Comparison of ENCODE assay signal across 18 mouse cellular contexts in genomic region chr2:59242117-59242516, GRCm38 (mm10).
DNase-seq lines count a peak whose midpoint lies in the region; ATAC-seq lines count a peak whose summit lies in the region.
"Had no signal": no experiment of that assay in that cellular context is flagged by ENCODE, and none has a peak within 500 bp of the region (broad histone marks: within the 10 kb centered on the region; RNA-seq: fewer than 3 reads in every experiment).

No protein-coding gene starts in this region.

- H3K27ac ChIP-seq in forebrain, embryonic 16.5 days (ENCODE audit: low read length), result no peak overlapping the region
- no peak overlapping the region for H3K27ac ChIP-seq in forebrain, embryonic 11.5 days (ENCODE audit: low read depth, low read length)
- H3K27ac ChIP-seq in hindbrain, embryonic 15.5 days (replicated peaks), result peak overlapping the region; percentile 42
- no peak overlapping the region for H3K27ac ChIP-seq in hindbrain, embryonic 11.5 days (ENCODE audit: low read depth, low read length)
- 0 out of 2 replicates have a peak overlapping the region, but pooled peaks have one; percentile 28 for H3K27ac ChIP-seq in neural tube, embryonic 13.5 days (replicated peaks)
- H3K27ac ChIP-seq: embryonic facial prominence, embryonic 12.5 days had no signal

- 86% methylated on average over 10 of the region's 10 CpGs for WGBS in forebrain, embryonic 16.5 days
- 88% methylated on average over 10 of the region's 10 CpGs for WGBS in forebrain, embryonic 11.5 days
- 80% methylated on average over 10 of the region's 10 CpGs for WGBS in hindbrain, embryonic 15.5 days
- 92% methylated on average over 10 of the region's 10 CpGs for WGBS in hindbrain, embryonic 11.5 days
- 86% methylated on average over 10 of the region's 10 CpGs for WGBS in neural tube, embryonic 13.5 days

- H3K36me3 ChIP-seq in forebrain, embryonic 16.5 days (ENCODE audit: control insufficient read depth, insufficient read depth), result no peaks in the 10 kb centered on the region
- no peaks in the 10 kb centered on the region for H3K36me3 ChIP-seq in forebrain, embryonic 11.5 days (ENCODE audit: control insufficient read depth, insufficient read depth, low read length)
- H3K36me3 ChIP-seq in hindbrain, embryonic 15.5 days, result no peaks in the 10 kb centered on the region
- H3K36me3 ChIP-seq in hindbrain, embryonic 11.5 days (ENCODE audit: control insufficient read depth, insufficient read depth, low read length), result no peaks in the 10 kb centered on the region
- H3K36me3 ChIP-seq in neural tube, embryonic 13.5 days, result 0 out of 2 replicates have a peak, but pooled peaks cover 3% of the 10 kb centered on the region

- no peaks in the 10 kb centered on the region for H3K4me1 ChIP-seq in forebrain, embryonic 16.5 days (replicated peaks; ENCODE audit: control insufficient read depth, insufficient read depth, low read length)
- no peaks in the 10 kb centered on the region for H3K4me1 ChIP-seq in forebrain, embryonic 11.5 days (replicated peaks; ENCODE audit: control insufficient read depth, insufficient read depth, low read length)
- H3K4me1 ChIP-seq in hindbrain, embryonic 15.5 days (replicated peaks), result peaks cover 11% of the 10 kb centered on the region
- no peaks in the 10 kb centered on the region for H3K4me1 ChIP-seq in hindbrain, embryonic 11.5 days (replicated peaks; ENCODE audit: control insufficient read depth, insufficient read depth, low read length)
- H3K4me1 ChIP-seq in neural tube, embryonic 13.5 days (replicated peaks), result peaks cover 8% of the 10 kb centered on the region; the same call in 1 of the 2 replicates
- H3K4me1 ChIP-seq: embryonic facial prominence, embryonic 12.5 days had no signal

- no peak overlapping the region for H3K4me2 ChIP-seq in forebrain, embryonic 16.5 days (ENCODE audit: low read length)
- H3K4me2 ChIP-seq in forebrain, embryonic 11.5 days (ENCODE audit: low read depth, low read length, severe bottlenecking), result no peak overlapping the region
- no peak overlapping the region for H3K4me2 ChIP-seq in hindbrain, embryonic 15.5 days
- H3K4me2 ChIP-seq in hindbrain, embryonic 11.5 days (replicated peaks; ENCODE audit: low read depth, low read length), result no peak overlapping the region
- H3K4me2 ChIP-seq in neural tube, embryonic 13.5 days, result no peak overlapping the region
- H3K4me2 ChIP-seq: embryonic facial prominence, embryonic 12.5 days; heart, embryonic 12.5 days had no signal

- ATAC-seq in forebrain, embryonic 16.5 days, result peak; percentile 33; the same call in 1 of the 2 replicates
- no peak for ATAC-seq in forebrain, embryonic 11.5 days (replicated peaks; ENCODE audit: low FRiP score)
- ATAC-seq in hindbrain, embryonic 15.5 days (ENCODE audit: low FRiP score, low read depth), result peak; percentile 55; the same call in 1 of the 2 replicates
- ATAC-seq in hindbrain, embryonic 11.5 days (ENCODE audit: low FRiP score), result no peak
- peak; percentile 50; the same call in 1 of the 2 replicates for ATAC-seq in neural tube, embryonic 13.5 days (ENCODE audit: low read depth)
- ATAC-seq: intestine, embryonic 16.5 days had no signal

- H3K9ac ChIP-seq in forebrain, embryonic 16.5 days (replicated peaks; ENCODE audit: low read depth, low read length), result no peak overlapping the region
- no peak overlapping the region for H3K9ac ChIP-seq in forebrain, embryonic 11.5 days (ENCODE audit: low read length)
- no peak overlapping the region for H3K9ac ChIP-seq in hindbrain, embryonic 15.5 days
- no peak overlapping the region for H3K9ac ChIP-seq in hindbrain, embryonic 11.5 days (ENCODE audit: low read depth, low read length)
- H3K9ac ChIP-seq in neural tube, embryonic 13.5 days, result no peak overlapping the region
- H3K9ac ChIP-seq: embryonic facial prominence, embryonic 12.5 days; forebrain, postnatal 0 days; heart, embryonic 12.5 days had no signal

- no peaks in the 10 kb centered on the region for H3K27me3 ChIP-seq in forebrain, embryonic 16.5 days (replicated peaks; ENCODE audit: control insufficient read depth, insufficient read depth, low read length)
- H3K27me3 ChIP-seq in forebrain, embryonic 11.5 days (ENCODE audit: control insufficient read depth, insufficient read depth, low read length), result no peaks in the 10 kb centered on the region
- H3K27me3 ChIP-seq in hindbrain, embryonic 15.5 days, result no peaks in the 10 kb centered on the region
- H3K27me3 ChIP-seq in hindbrain, embryonic 11.5 days (ENCODE audit: control insufficient read depth, insufficient read depth, low read length), result no peaks in the 10 kb centered on the region
- H3K27me3 ChIP-seq in neural tube, embryonic 13.5 days, result no peaks in the 10 kb centered on the region
- H3K27me3 ChIP-seq: embryonic facial prominence, embryonic 12.5 days; heart, embryonic 12.5 days had no signal

- H3K9me3 ChIP-seq in forebrain, embryonic 16.5 days (ENCODE audit: control insufficient read depth, low read length), result no peaks in the 10 kb centered on the region
- no peaks in the 10 kb centered on the region for H3K9me3 ChIP-seq in forebrain, embryonic 11.5 days (ENCODE audit: control insufficient read depth, low read length)
- H3K9me3 ChIP-seq in hindbrain, embryonic 15.5 days, result no peaks in the 10 kb centered on the region
- no peaks in the 10 kb centered on the region for H3K9me3 ChIP-seq in hindbrain, embryonic 11.5 days (ENCODE audit: control insufficient read depth, low read length)
- no peaks in the 10 kb centered on the region for H3K9me3 ChIP-seq in neural tube, embryonic 13.5 days
- H3K9me3 ChIP-seq: embryonic facial prominence, embryonic 12.5 days had no signal

- DNase-seq in forebrain, embryonic 11.5 days (ENCODE audit: low spot score), result no peak
- DNase-seq in hindbrain, embryonic 11.5 days (ENCODE audit: low spot score), result no peak
- DNase-seq in neural tube, embryonic 10.5 days (ENCODE audit: extremely low spot score, low spot score), result no peak
- no peak for DNase-seq in urinary bladder, postnatal 10 days (ENCODE audit: low spot score)
- DNase-seq: adrenal gland, adult 2 months; adrenal gland, postnatal 25 days; cerebellum, adult 8-10 months; cerebellum, postnatal 14 days; forebrain, postnatal 0 days; gastrocnemius, postnatal 14 days; heart, postnatal 36 days; kidney, adult 2 months had no signal

- H3K4me3 ChIP-seq in forebrain, embryonic 16.5 days (replicated peaks; ENCODE audit: low read length), result no peak overlapping the region
- H3K4me3 ChIP-seq in forebrain, embryonic 11.5 days (ENCODE audit: low read depth, low read length), result no peak overlapping the region
- H3K4me3 ChIP-seq in hindbrain, embryonic 15.5 days, result no peak overlapping the region
- no peak overlapping the region for H3K4me3 ChIP-seq in hindbrain, embryonic 11.5 days (ENCODE audit: low read depth, low read length)
- no peak overlapping the region for H3K4me3 ChIP-seq in neural tube, embryonic 13.5 days
- H3K4me3 ChIP-seq: embryonic facial prominence, embryonic 12.5 days; heart, embryonic 12.5 days had no signal

Comparison
In these comparisons a context has a peak if more than half of its experiments do, and no peak if none do; other contexts are left out.
1. ATAC-seq: peak in forebrain, embryonic 16.5 days (single experiment), hindbrain, embryonic 15.5 days (single experiment) and neural tube, embryonic 13.5 days (single experiment); none in forebrain, embryonic 11.5 days (single experiment) and hindbrain, embryonic 11.5 days (single experiment).
2. H3K27ac ChIP-seq: peak in hindbrain, embryonic 15.5 days (single experiment) and neural tube, embryonic 13.5 days (single experiment); none in forebrain, embryonic 16.5 days (single experiment), forebrain, embryonic 11.5 days (single experiment) and hindbrain, embryonic 11.5 days (single experiment).